Mouse (Mus musculus) MEL (cell line): ENCODE measurements around the gene Mylip. TPM values are rescaled to one million over a fixed set of nuclear protein-coding genes. Genes with fewer than 3 reads are reported as not detected.

Source experiments
- DNase-seq: peaks from one replicate; pipeline ENCODE4 v3.0.0; 2011; ENCODE audit warnings: low read depth, low spot score
- H3K27ac ChIP-seq: 2 replicates; pipeline ENCODE4 v1.5.1; 2012; ENCODE audit warnings: low read depth, mild to moderate bottlenecking, control low read depth, low read length, moderate library complexity; ENCODE audit not compliant: control insufficient read depth
- H3K27me3 ChIP-seq, 2 experiments: fragments of 150-350 bp in 1 of 2; sonication (generic) in 1 of 2; 2 replicates each; pipeline ENCODE4 v1.6.1; 2012; ENCODE audit warnings: low read length in 2 of 2, mild to moderate bottlenecking in 2 of 2, improper control_type of control experiment in 1 of 2, moderate library complexity in 1 of 2; ENCODE audit not compliant: insufficient read depth in 2 of 2, control insufficient read depth in 1 of 2
- H3K36me3 ChIP-seq, 2 experiments: 2 replicates each; pipeline ENCODE4 v1.6.1; 2012 to 2014; ENCODE audit warnings: low read length in 2 of 2, improper control_type of control experiment in 1 of 2, inconsistent platforms in 1 of 2, mild to moderate bottlenecking in 1 of 2; ENCODE audit not compliant: insufficient read depth in 2 of 2, control insufficient read depth in 1 of 2
- H3K4me1 ChIP-seq, 2 experiments: fragments of 150-350 bp in 1 of 2; sonication (generic) in 1 of 2; 2 replicates each; pipeline ENCODE4 v1.6.1; 2012; ENCODE audit warnings: low read length in 2 of 2, improper control_type of control experiment in 1 of 2, mild to moderate bottlenecking in 1 of 2; ENCODE audit not compliant: insufficient read depth in 2 of 2, control insufficient read depth in 1 of 2
- H3K4me3 ChIP-seq, 2 experiments: fragments of 150-350 bp in 1 of 2; sonication (generic) in 1 of 2; 2 replicates each; pipeline ENCODE4 v1.5.1; 2012; ENCODE audit warnings: low read depth in 2 of 2, low read length in 2 of 2, mild to moderate bottlenecking in 2 of 2, moderate library complexity in 2 of 2, control low read depth in 1 of 2, improper control_type of control experiment in 1 of 2; ENCODE audit not compliant: control insufficient read depth in 1 of 2, insufficient read depth in 1 of 2
- H3K79me2 ChIP-seq: 2 replicates; pipeline ENCODE4 v1.6.1; 2012; ENCODE audit warnings: mild to moderate bottlenecking, low read length, moderate library complexity; ENCODE audit not compliant: control insufficient read depth, poor library complexity, insufficient read depth
- H3K9ac ChIP-seq: 2 replicates; pipeline ENCODE4 v1.6.1; 2012; ENCODE audit warnings: low read depth, mild to moderate bottlenecking, control low read depth, low read length, moderate library complexity; ENCODE audit not compliant: control insufficient read depth, poor library complexity, severe bottlenecking
- H3K9me3 ChIP-seq: fragments of 150-350 bp; sonication (generic); replicated peaks from 2 replicates; pipeline ENCODE4 v1.6.1; 2012; ENCODE audit warnings: mild to moderate bottlenecking, low read length, improper control_type of control experiment, moderate library complexity; ENCODE audit not compliant: insufficient read depth
- BHLHE40 ChIP-seq: IDR thresholded peaks from 2 replicates; pipeline ENCODE4 v1.6.1; 2012; ENCODE audit warnings: low read depth, mild to moderate bottlenecking, inconsistent platforms, low read length, improper control_type of control experiment, borderline replicate concordance
- CHD1 ChIP-seq: IDR thresholded peaks from 2 replicates; pipeline ENCODE4 v1.6.1; 2012; ENCODE audit warnings: low read depth, mild to moderate bottlenecking, inconsistent platforms, low read length, improper control_type of control experiment
- CHD2 ChIP-seq: IDR thresholded peaks from 2 replicates; pipeline ENCODE4 v1.6.1; 2011; ENCODE audit warnings: low read length, improper control_type of control experiment
- E2F4 ChIP-seq: IDR thresholded peaks from 2 replicates; pipeline ENCODE4 v1.6.1; 2011; ENCODE audit warnings: low read depth, low read length, improper control_type of control experiment, borderline replicate concordance
- ELF1 ChIP-seq: IDR thresholded peaks from 2 replicates; pipeline ENCODE4 v1.6.1; 2014; ENCODE audit warnings: low read depth, mild to moderate bottlenecking, inconsistent platforms, low read length, improper control_type of control experiment, moderate library complexity
- EP300 ChIP-seq, 2 experiments: IDR thresholded peaks; 2 replicates each; pipeline ENCODE4 v1.6.1; 2011; ENCODE audit warnings: improper control_type of control experiment in 2 of 2, low read length in 2 of 2, low read depth in 1 of 2, mild to moderate bottlenecking in 1 of 2
- GATA1 ChIP-seq: IDR thresholded peaks from 2 replicates; pipeline ENCODE4 v1.6.1; 2011; ENCODE audit warnings: low read depth, low read length, improper control_type of control experiment
- JUND ChIP-seq: IDR thresholded peaks from 2 replicates; pipeline ENCODE4 v1.6.1; 2011; ENCODE audit warnings: low read depth, mild to moderate bottlenecking, improper control_type of control experiment, low read length
- KAT2A ChIP-seq: conservative IDR thresholded peaks from 2 replicates; pipeline ENCODE4 v1.6.1; 2012; ENCODE audit warnings: low read depth, low read length, improper control_type of control experiment, inconsistent platforms
- MAFK ChIP-seq: IDR thresholded peaks from 2 replicates; pipeline ENCODE4 v1.6.1; 2011; ENCODE audit warnings: low read depth, mild to moderate bottlenecking, low read length, improper control_type of control experiment, borderline replicate concordance
- MAZ ChIP-seq: IDR thresholded peaks from 2 replicates; pipeline ENCODE4 v1.6.1; 2012; ENCODE audit warnings: low read depth, mild to moderate bottlenecking, inconsistent platforms, low read length, improper control_type of control experiment
- MEF2A ChIP-seq: IDR thresholded peaks from 2 replicates; pipeline ENCODE4 v1.6.1; 2014; ENCODE audit warnings: low read depth, mild to moderate bottlenecking, inconsistent platforms, low read length, improper control_type of control experiment; ENCODE audit not compliant: poor library complexity, insufficient replicate concordance, severe bottlenecking; ENCODE audit errors: extremely low read depth
- MXI1 ChIP-seq: IDR thresholded peaks from 2 replicates; pipeline ENCODE4 v1.6.1; 2011; ENCODE audit warnings: mild to moderate bottlenecking, low read depth, low read length, improper control_type of control experiment
- MYC ChIP-seq: IDR thresholded peaks from 2 replicates; pipeline ENCODE4 v1.6.1; 2011; ENCODE audit warnings: low read depth, mild to moderate bottlenecking, low read length, improper control_type of control experiment, moderate library complexity
- NELFE ChIP-seq: IDR thresholded peaks from 2 replicates; pipeline ENCODE4 v1.6.1; 2011; ENCODE audit warnings: low read depth, low read length, improper control_type of control experiment
- POLR2A ChIP-seq, 2 experiments: IDR thresholded peaks; 2 replicates each; pipeline ENCODE4 v1.6.1; 2011 to 2012; ENCODE audit warnings: low read length in 2 of 2, mild to moderate bottlenecking in 2 of 2, control low read depth in 1 of 2, improper control_type of control experiment in 1 of 2, low read depth in 1 of 2, moderate library complexity in 1 of 2; ENCODE audit not compliant: control insufficient read depth in 1 of 2, insufficient read depth in 1 of 2, poor library complexity in 1 of 2
- POLR2AphosphoS2 ChIP-seq: IDR thresholded peaks from 2 replicates; pipeline ENCODE4 v1.6.1; 2011; ENCODE audit warnings: low read length, improper control_type of control experiment
- POLR2AphosphoS5 ChIP-seq: IDR thresholded peaks from 2 replicates; pipeline ENCODE4 v1.6.1; 2012; ENCODE audit warnings: low read depth, borderline replicate concordance, mild to moderate bottlenecking, inconsistent platforms, low read length, moderate library complexity, mixed read lengths
- RAD21 ChIP-seq: IDR thresholded peaks from 2 replicates; pipeline ENCODE4 v1.6.1; 2011; ENCODE audit warnings: mild to moderate bottlenecking, low read depth, low read length, improper control_type of control experiment
- RCOR1 ChIP-seq: IDR thresholded peaks from 2 replicates; pipeline ENCODE4 v1.6.1; 2012; ENCODE audit warnings: low read depth, mild to moderate bottlenecking, inconsistent platforms, low read length, improper control_type of control experiment
- SIN3A ChIP-seq: IDR thresholded peaks from 2 replicates; pipeline ENCODE4 v1.6.1; 2012; ENCODE audit warnings: low read length, improper control_type of control experiment, inconsistent platforms
- SMC3 ChIP-seq: IDR thresholded peaks from 2 replicates; pipeline ENCODE4 v1.6.1; 2011; ENCODE audit warnings: low read depth, low read length, improper control_type of control experiment
- TAL1 ChIP-seq: IDR thresholded peaks from 2 replicates; pipeline ENCODE4 v1.6.1; 2012; ENCODE audit warnings: mild to moderate bottlenecking, inconsistent platforms, low read length, moderate library complexity, mixed read lengths
- TCF12 ChIP-seq: IDR thresholded peaks from 2 replicates; pipeline ENCODE4 v1.6.1; 2014; ENCODE audit warnings: low read depth, mild to moderate bottlenecking, inconsistent platforms, low read length, improper control_type of control experiment, moderate library complexity
- UBTF ChIP-seq: IDR thresholded peaks from 2 replicates; pipeline ENCODE4 v1.6.1; 2012; ENCODE audit warnings: low read depth, mild to moderate bottlenecking, inconsistent platforms, low read length, improper control_type of control experiment, moderate library complexity, borderline replicate concordance; ENCODE audit not compliant: insufficient read depth
- USF2 ChIP-seq, 2 experiments: IDR thresholded peaks; 2 replicates each; pipeline ENCODE4 v1.6.1; 2011 to 2012; ENCODE audit warnings: improper control_type of control experiment in 2 of 2, low read length in 2 of 2, borderline replicate concordance in 1 of 2, inconsistent platforms in 1 of 2, low read depth in 1 of 2, mild to moderate bottlenecking in 1 of 2; ENCODE audit not compliant: insufficient read depth in 1 of 2
- ZC3H11A ChIP-seq: IDR thresholded peaks from 2 replicates; pipeline ENCODE4 v1.6.1; 2012; ENCODE audit warnings: low read depth, mild to moderate bottlenecking, inconsistent platforms, low read length, improper control_type of control experiment
- ZMIZ1 ChIP-seq: IDR thresholded peaks from 2 replicates; pipeline ENCODE4 v1.6.1; 2012; ENCODE audit warnings: low read depth, mild to moderate bottlenecking, inconsistent platforms, low read length, improper control_type of control experiment, moderate library complexity
- polyA plus RNA-seq, 2 experiments: library from polyadenylated mRNA; stranded (reverse) in 1 of 2; unstranded in 1 of 2; fragments of >175 nt in 1 of 2; fragments of >200 nt in 1 of 2; gene quantifications; 2 replicates each; pipeline versions ENCODE4 v1.2.1 to v1.2.4; 2012; ENCODE audit warnings: low replicate concordance in 2 of 2, low read depth in 1 of 2; ENCODE audit not compliant: insufficient read length in 2 of 2, insufficient read depth in 1 of 2, missing spikeins in 1 of 2
- total RNA-seq: library from RNA; depleted of rRNA; stranded (reverse); fragments of 300-350 nt; gene quantifications from 2 replicates; pipeline ENCODE4 v1.2.3, GENCODE M21; 2012

The Mylip gene
- total and polyA plus RNA-seq, 3 experiments: 1.4 to 7.6 TPM; not detected in 1

DNA sequence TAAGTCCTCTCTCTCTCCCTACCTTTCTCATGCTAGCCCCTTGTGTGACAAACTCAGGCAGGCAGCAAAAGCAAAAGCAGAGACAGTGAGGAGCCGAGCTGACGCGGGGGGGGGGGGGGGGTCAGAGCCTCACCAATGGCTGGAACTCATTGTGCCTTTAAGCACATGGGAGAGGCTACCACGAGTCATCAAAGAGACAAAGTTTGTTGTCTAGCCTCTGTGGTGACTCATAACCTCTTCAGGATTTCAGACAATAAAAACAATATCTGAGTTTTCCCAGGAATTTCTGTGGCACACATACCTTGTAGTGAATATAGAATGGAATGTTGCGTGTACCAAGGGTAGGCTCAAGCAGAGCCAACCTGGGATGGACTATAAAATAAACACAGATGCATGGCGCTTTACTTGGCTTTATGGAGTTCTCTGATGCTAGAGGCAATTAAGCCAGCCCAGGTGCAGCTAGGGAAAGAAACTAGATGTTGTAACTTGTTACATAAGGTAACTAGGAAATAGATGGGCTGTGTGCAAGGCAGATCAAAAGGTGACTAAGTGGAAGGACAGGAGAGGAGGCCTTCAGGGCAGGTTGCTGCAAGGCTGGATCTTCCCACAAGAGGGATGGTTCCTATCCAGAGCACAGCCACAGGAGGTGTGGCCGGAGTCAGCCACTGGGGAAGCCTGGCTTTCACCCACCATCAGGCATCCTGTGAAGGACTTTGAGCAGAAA is 12.9 kb downstream of the Mylip start:
- Histone ChIP-seq H3K4me3 (no peak overlapping the region), H3K9ac (no peak overlapping the region), H3K27ac (no peak overlapping the region), H3K79me2 (no peaks in the 10 kb centered on the region), H3K9me3 (no peaks in the 10 kb centered on the region), H3K27me3 (no peaks in the 10 kb centered on the region), H3K4me1 (peaks cover 19 to 32% of the 10 kb centered on the region in 2 experiments), H3K36me3 (peaks cover 4 to 34% of the 10 kb centered on the region in 2 experiments; a peak in 3 of 4 replicates)
- no peak for TF ChIP-seq CHD1
- no peak for TF ChIP-seq JUND
- no peak for TF ChIP-seq MAFK
- no peak for TF ChIP-seq MYC
- no peak for TF ChIP-seq BHLHE40
- TF ChIP-seq POLR2AphosphoS2: no peak
- TF ChIP-seq POLR2A (IDR thresholded peaks at IDR 0.05; ENCODE audit: control insufficient read depth in 1 of 2, insufficient read depth in 1 of 2, low read depth in 1 of 2, low read length in 2 of 2, poor library complexity in 1 of 2): no peak
- no peak for TF ChIP-seq ELF1
- TF ChIP-seq E2F4: no peak
- no peak for TF ChIP-seq EP300 (IDR thresholded peaks at IDR 0.05; ENCODE audit: low read depth in 1 of 2, low read length in 2 of 2)
- no peak for TF ChIP-seq ZC3H11A
- TF ChIP-seq MEF2A: no peak
- no peak for TF ChIP-seq SIN3A
- no peak for TF ChIP-seq POLR2AphosphoS5
- TF ChIP-seq SMC3: no peak
- no peak for TF ChIP-seq UBTF
- no peak for TF ChIP-seq TCF12
- no peak for DNase-seq

DNA sequence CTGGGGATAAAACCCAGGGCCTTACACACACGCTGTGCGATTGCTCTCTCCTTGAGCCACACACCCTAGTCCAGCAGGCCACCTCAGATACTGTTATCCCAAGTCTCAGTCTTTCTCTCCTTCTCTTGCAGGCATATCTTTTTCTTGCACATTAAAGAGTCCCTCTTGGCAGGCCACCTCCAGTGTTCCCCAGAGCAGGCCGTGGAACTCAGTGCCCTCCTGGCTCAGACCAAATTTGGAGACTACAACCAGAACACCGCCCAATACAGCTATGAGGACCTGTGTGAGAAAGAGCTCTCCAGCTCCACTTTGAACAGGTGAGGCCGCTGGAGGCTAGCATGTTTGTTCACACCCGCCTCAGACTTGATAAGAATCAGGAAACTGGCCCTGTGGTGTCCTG is 14.7 kb downstream of the Mylip start:
- peak; percentile 48 to 76; a peak in 3 of 4 replicates for TF ChIP-seq EP300 (IDR thresholded peaks at IDR 0.05; ENCODE audit: low read depth in 1 of 2, low read length in 2 of 2)
- TF ChIP-seq BHLHE40: no peak
- TF ChIP-seq KAT2A: no peak
- TF ChIP-seq GATA1: 0 out of 2 replicates have a peak, but pooled peaks have one; percentile 24
- TF ChIP-seq MXI1: no peak
- TF ChIP-seq RCOR1: no peak
- peak; percentile 85 for TF ChIP-seq TCF12
- no peak for TF ChIP-seq MAZ
- no peak for TF ChIP-seq MEF2A
- TF ChIP-seq UBTF: no peak
- TF ChIP-seq NELFE: no peak
- TF ChIP-seq USF2 (IDR thresholded peaks at IDR 0.05; ENCODE audit: borderline replicate concordance in 1 of 2, insufficient read depth in 1 of 2, low read depth in 1 of 2, low read length in 2 of 2): no peak
- TF ChIP-seq ELF1: no peak
- TF ChIP-seq CHD2: no peak
- no peak for TF ChIP-seq POLR2AphosphoS5
- no peak for TF ChIP-seq RAD21
- peak; percentile 83 for TF ChIP-seq TAL1
- no peak for TF ChIP-seq E2F4
- no peak for TF ChIP-seq SMC3
- TF ChIP-seq ZMIZ1: no peak
- no peaks in the 10 kb centered on the region for H3K27me3 ChIP-seq
- H3K4me1 ChIP-seq: peaks cover 19 to 32% of the 10 kb centered on the region in 2 experiments
- H3K27ac ChIP-seq: no peak overlapping the region
- H3K79me2 ChIP-seq: no peaks in the 10 kb centered on the region
- DNase-seq: peak; percentile 44
- H3K9me3 ChIP-seq: no peaks in the 10 kb centered on the region
- no peak overlapping the region for H3K4me3 ChIP-seq
- peaks cover 4 to 34% of the 10 kb centered on the region in 2 experiments for H3K36me3 ChIP-seq
- H3K9ac ChIP-seq: no peak overlapping the region
